Mouse (Mus musculus): ENCODE measurements at regions not wholly inside any gene's neighbourhood (a gene's known extent, or its start where the extent isn't known, plus 50 kb on each side); places are given as distances from the start of the nearest gene placed in this dataset.

DNA sequence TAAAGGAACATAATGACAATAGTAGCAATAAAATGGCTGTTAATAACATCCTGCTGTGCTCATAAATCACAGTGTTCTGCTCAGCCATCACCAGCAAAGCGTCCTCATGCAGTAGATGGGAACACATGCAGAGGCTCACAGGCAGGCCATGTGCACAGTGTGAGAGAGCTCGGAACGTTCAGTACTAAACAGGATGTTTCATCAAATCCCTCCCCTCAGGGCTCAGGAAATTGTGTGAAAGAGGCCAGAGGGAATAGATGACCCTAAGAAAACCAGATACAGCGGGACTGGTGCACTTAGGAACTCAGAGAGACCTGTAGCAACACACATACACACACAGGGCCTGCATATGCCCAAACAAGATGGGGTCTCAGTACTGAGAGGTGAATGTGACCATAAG, 256.1 kb upstream of the Zpld1 start:
- TF ChIP-seq CTCF (IDR thresholded peaks at IDR 0.05; ENCODE audit: low read depth, low read length) (no peak), POLR2A (IDR thresholded peaks at IDR 0.05; ENCODE audit: extremely low read depth, insufficient read depth, low read length) (no peak)
